Mouse (Mus musculus): ENCODE measurements at regions not wholly inside any gene's neighbourhood (a gene's known extent, or its start where the extent isn't known, plus 50 kb on each side); places are given as distances from the start of the nearest gene placed in this dataset.

DNA sequence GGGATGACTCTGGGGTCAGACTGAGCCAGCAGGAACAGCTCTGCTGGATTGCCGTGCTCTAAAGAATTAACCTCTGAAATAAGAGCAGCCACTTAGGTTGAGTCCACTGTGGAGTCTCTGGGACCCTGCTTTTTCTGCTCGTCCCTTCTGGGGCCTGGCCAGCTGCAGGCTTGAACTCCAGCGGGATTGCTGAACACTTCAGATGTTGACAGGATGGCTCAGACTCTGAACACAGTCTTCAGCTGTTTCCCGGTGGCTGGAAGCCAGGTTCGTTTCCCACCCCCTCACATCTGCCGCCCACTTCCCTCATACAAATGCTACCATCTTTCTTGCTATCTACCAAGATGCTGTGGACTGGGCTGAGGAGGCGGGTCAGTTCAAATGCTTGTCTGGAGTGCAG, 262.5 kb downstream of the Ajap1 start:
- no peak overlapping the region for H3K9ac ChIP-seq (ENCODE audit: insufficient read depth, low read depth)

DNA sequence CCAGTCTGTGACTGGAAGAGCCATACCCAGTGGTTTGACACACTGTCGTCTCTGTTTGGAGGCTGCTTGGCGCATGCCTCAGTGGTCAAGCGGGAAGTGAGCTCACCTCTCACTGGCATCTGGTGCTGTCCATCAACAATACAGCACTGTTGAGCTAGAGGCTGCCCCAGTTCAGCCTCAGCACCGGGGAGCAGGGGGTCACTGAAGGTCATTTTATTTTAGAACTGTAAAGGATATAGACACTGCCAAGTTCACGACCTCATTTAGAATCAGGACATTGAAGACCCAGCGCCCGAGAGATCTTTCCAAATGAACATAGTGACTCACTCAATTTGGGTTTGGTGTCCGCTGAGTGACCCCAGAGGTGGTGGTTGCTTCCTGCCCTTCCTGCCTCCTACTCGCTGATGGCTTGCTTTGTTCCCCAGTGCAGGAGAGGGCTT, 265.1 kb downstream of the Ajap1 start:
- H3K4me3 ChIP-seq (replicated peaks in 1 of 3; ENCODE audit: low read depth in 2 of 3, low read length in 2 of 3, poor library complexity in 1 of 3) = no peak overlapping the region
- H3K79me2 ChIP-seq (replicated peaks; ENCODE audit: control insufficient read depth, extremely low read depth, insufficient read depth, poor library complexity, severe bottlenecking) = no peaks in the 10 kb centered on the region
- no peak for TF ChIP-seq BHLHE40 (IDR thresholded peaks at IDR 0.05; ENCODE audit: low read depth, low read length)
- no peak for TF ChIP-seq ZC3H11A (IDR thresholded peaks at IDR 0.05; ENCODE audit: low read depth, low read length)
- no peak for TF ChIP-seq SMC3 (IDR thresholded peaks at IDR 0.05; ENCODE audit: low read depth, low read length)
- no peak for TF ChIP-seq ETS1 (conservative IDR thresholded peaks at IDR 0.05; ENCODE audit: low read depth, low read length)
- no peak for TF ChIP-seq SIN3A (IDR thresholded peaks at IDR 0.05; ENCODE audit: low read length)
- TF ChIP-seq RCOR1 (conservative IDR thresholded peaks at IDR 0.05; ENCODE audit: low read depth, low read length) = no peak
- TF ChIP-seq MAFK (IDR thresholded peaks at IDR 0.05; ENCODE audit: insufficient replicate concordance, low read length) = no peak
- TF ChIP-seq USF2 (conservative IDR thresholded peaks at IDR 0.05; ENCODE audit: low read depth, low read length) = no peak
- TF ChIP-seq MXI1 (IDR thresholded peaks at IDR 0.05; ENCODE audit: low read depth, low read length) = no peak
- no peak for TF ChIP-seq POLR2AphosphoS2 (IDR thresholded peaks at IDR 0.05; ENCODE audit: low read depth, low read length)
- no peak for TF ChIP-seq MAX (IDR thresholded peaks at IDR 0.05; ENCODE audit: low read length)
- TF ChIP-seq CHD1 (IDR thresholded peaks at IDR 0.05; ENCODE audit: low read depth, low read length) = no peak
- no peak for TF ChIP-seq HCFC1 (IDR thresholded peaks at IDR 0.05; ENCODE audit: low read depth, low read length)
- TF ChIP-seq CTCF (conservative IDR thresholded peaks at IDR 0.05 in 1 of 2, IDR thresholded peaks at IDR 0.05 in 1 of 2; ENCODE audit: low read depth in 2 of 2, low read length in 2 of 2) = no peak
- no peak overlapping the region for H3K27ac ChIP-seq (ENCODE audit: insufficient read depth, low read depth)
- H3K9ac ChIP-seq (ENCODE audit: insufficient read depth, low read depth) = no peak overlapping the region
- no peaks in the 10 kb centered on the region for H3K27me3 ChIP-seq (replicated peaks)
- H3K9me3 ChIP-seq (replicated peaks; ENCODE audit: low read length) = peaks cover 88% of the 10 kb centered on the region
- H3K36me3 ChIP-seq (replicated peaks in 1 of 2; ENCODE audit: control insufficient read depth in 1 of 2, insufficient read depth in 1 of 2, low read length in 1 of 2) = no peaks in the 10 kb centered on the region
- in situ Hi-C loops (cut with MboI; ENCODE audit: low pct_ligation_motif_present, low pct_unique_long_range_greater_than_20kb, low sequenced_read_pairs) (no loop called here), dilution Hi-C loops (cut with MboI; ENCODE audit: extremely low pct_ligation_motif_present, extremely low pct_unique_long_range_greater_than_20kb, low sequenced_read_pairs) (no loop called here)
- no peak overlapping the region for H3K4me2 ChIP-seq (ENCODE audit: insufficient read depth, low read depth, poor library complexity, severe bottlenecking)
- H3K4me1 ChIP-seq (ENCODE audit: control insufficient read depth in 1 of 2, insufficient read depth in 2 of 2) = no peaks in the 10 kb centered on the region
- DNase-seq (ENCODE audit: extremely low read depth) = no peak

More for the DNA sequence above, 262.5 kb downstream of the Ajap1 start:
- Histone ChIP-seq H3K4me2 (ENCODE audit: insufficient read depth, low read depth, poor library complexity, severe bottlenecking) (no peak overlapping the region), H3K79me2 (replicated peaks; ENCODE audit: control insufficient read depth, extremely low read depth, insufficient read depth, poor library complexity, severe bottlenecking) (no peaks in the 10 kb centered on the region), H3K9me3 (replicated peaks; ENCODE audit: low read length) (peaks cover 88% of the 10 kb centered on the region), H3K27me3 (replicated peaks) (no peaks in the 10 kb centered on the region), H3K27ac (ENCODE audit: insufficient read depth, low read depth) (no peak overlapping the region), H3K36me3 (replicated peaks in 1 of 2; ENCODE audit: control insufficient read depth in 1 of 2, insufficient read depth in 1 of 2, low read length in 1 of 2) (no peaks in the 10 kb centered on the region), H3K4me1 (ENCODE audit: control insufficient read depth in 1 of 2, insufficient read depth in 2 of 2) (no peaks in the 10 kb centered on the region), H3K4me3 (replicated peaks in 1 of 3; ENCODE audit: low read depth in 2 of 3, low read length in 2 of 3, poor library complexity in 1 of 3) (no peak overlapping the region)
- TF ChIP-seq GABPA (IDR thresholded peaks at IDR 0.05; ENCODE audit: insufficient replicate concordance, low read depth, low read length) (no peak), TBP (conservative IDR thresholded peaks at IDR 0.05; ENCODE audit: low read depth, low read length) (no peak), ZMIZ1 (IDR thresholded peaks at IDR 0.05; ENCODE audit: low read depth, low read length) (no peak), MYC (IDR thresholded peaks at IDR 0.05; ENCODE audit: low read depth, low read length) (no peak), TCF12 (IDR thresholded peaks at IDR 0.05; ENCODE audit: low read depth, low read length) (no peak), USF1 (IDR thresholded peaks at IDR 0.05; ENCODE audit: low read depth, low read length) (no peak), USF2 (conservative IDR thresholded peaks at IDR 0.05; ENCODE audit: low read depth, low read length) (no peak), NRF1 (IDR thresholded peaks at IDR 0.05; ENCODE audit: low read depth, low read length) (no peak), ETS1 (conservative IDR thresholded peaks at IDR 0.05; ENCODE audit: low read depth, low read length) (no peak), SMC3 (IDR thresholded peaks at IDR 0.05; ENCODE audit: low read depth, low read length) (no peak), POLR2AphosphoS2 (IDR thresholded peaks at IDR 0.05; ENCODE audit: low read depth, low read length) (no peak)
- DNase-seq (ENCODE audit: extremely low read depth) = no peak
- in situ Hi-C loops (cut with MboI; ENCODE audit: low pct_ligation_motif_present, low pct_unique_long_range_greater_than_20kb, low sequenced_read_pairs) = no loop called here
- dilution Hi-C loops (cut with MboI; ENCODE audit: extremely low pct_ligation_motif_present, extremely low pct_unique_long_range_greater_than_20kb, low sequenced_read_pairs) = no loop called here
